Mouse (Mus musculus) C2C12 (cell line): ENCODE results near the gene Kcnd2. TPM values are rescaled to one million over a fixed set of nuclear protein-coding genes. Genes with fewer than 3 reads are reported as not detected.

Experiments
- H3K27me3 ChIP-seq: one replicate; pipeline ENCODE4 v1.6.1; 2011; ENCODE audit not compliant: control insufficient read depth, insufficient read depth, insufficient read length
- H3K36me3 ChIP-seq: one replicate; pipeline ENCODE4 v1.6.1; 2011; ENCODE audit not compliant: control insufficient read depth, insufficient read depth
- H3K4me3 ChIP-seq: one replicate; pipeline ENCODE4 v1.5.1; 2011; ENCODE audit warnings: mild to moderate bottlenecking, control low read depth; ENCODE audit not compliant: poor library complexity, insufficient read depth, severe bottlenecking
- H3K79me2 ChIP-seq: one replicate; pipeline ENCODE4 v1.6.1; 2011; ENCODE audit not compliant: control insufficient read depth, insufficient read depth
- H3K79me3 ChIP-seq: one replicate; pipeline ENCODE4 v1.6.1; 2011; ENCODE audit warnings: low read depth, control low read depth
- H3ac ChIP-seq: one replicate; pipeline ENCODE3; 2011; ENCODE audit warnings: low read depth; ENCODE audit not compliant: control insufficient read depth, insufficient read length
- CEBPB ChIP-seq: IDR thresholded peaks from one replicate; pipeline ENCODE4 v1.6.1; 2011; ENCODE audit warnings: low read depth, mild to moderate bottlenecking, control low read depth, moderate library complexity
- CTCF ChIP-seq: IDR thresholded peaks from one replicate; pipeline ENCODE4 v1.5.1; 2011; ENCODE audit not compliant: control insufficient read depth, insufficient read depth, insufficient read length
- FOSL1 ChIP-seq: IDR thresholded peaks from one replicate; pipeline ENCODE4 v1.8.0; 2011; ENCODE audit warnings: mild to moderate bottlenecking, low read length; ENCODE audit not compliant: poor library complexity, insufficient read depth, severe bottlenecking
- MAX ChIP-seq: IDR thresholded peaks from one replicate; pipeline ENCODE4 v1.6.1; 2011; ENCODE audit warnings: mild to moderate bottlenecking, control low read depth
- MYOD1 ChIP-seq: IDR thresholded peaks from one replicate; pipeline ENCODE4 v1.6.1; 2011; ENCODE audit warnings: low read depth; ENCODE audit not compliant: control insufficient read depth, insufficient read length
- MYOG ChIP-seq: IDR thresholded peaks from one replicate; pipeline ENCODE4 v1.6.1; 2011; ENCODE audit not compliant: control insufficient read depth, insufficient read length; ENCODE audit errors: extremely low read depth
- USF1 ChIP-seq: IDR thresholded peaks from one replicate; pipeline ENCODE4 v1.6.1; 2011; ENCODE audit warnings: low read depth, mild to moderate bottlenecking, control low read depth, moderate library complexity
- polyA plus RNA-seq: library from polyadenylated mRNA; unstranded; fragments of >200 nt; fragmentation: generic; extraction: Trizol; gene quantifications from one replicate; pipeline ENCODE4 v1.2.1, GENCODE M21; 2012; ENCODE audit warnings: missing spikeins

Kcnd2 gene
- polyA plus RNA-seq, 1 experiment, result not detected

DNA sequence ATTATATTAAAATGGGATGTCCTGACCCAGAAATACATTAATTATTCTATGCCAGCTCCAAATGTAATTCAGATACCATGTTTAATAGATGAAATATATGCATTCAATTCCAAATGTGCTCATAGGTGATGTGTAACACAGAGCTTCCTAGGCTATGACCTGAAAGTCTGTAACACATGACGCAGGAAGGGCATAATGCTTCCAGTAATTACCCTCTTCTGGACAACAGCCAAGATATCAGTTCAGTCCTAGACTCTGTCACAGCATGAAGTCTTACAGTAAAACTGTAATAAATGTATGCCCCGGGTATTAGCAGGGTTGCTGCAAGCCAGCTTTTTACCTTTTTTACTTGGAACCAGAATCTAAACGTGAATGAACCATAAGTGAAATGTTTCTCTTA lies 382.1 kb downstream of the Kcnd2 start:
- H3K27me3 ChIP-seq, result no peaks in the 10 kb centered on the region
- H3ac ChIP-seq, result no peak overlapping the region
- no peaks in the 10 kb centered on the region for H3K79me2 ChIP-seq
- no peak overlapping the region for H3K4me3 ChIP-seq
- no peaks in the 10 kb centered on the region for H3K79me3 ChIP-seq
- no peak for TF ChIP-seq CEBPB
- TF ChIP-seq FOSL1, result no peak
- TF ChIP-seq MYOG, result no peak
- TF ChIP-seq USF1, result no peak
- TF ChIP-seq MYOD1, result no peak
- no peak for TF ChIP-seq CTCF
- no peak for TF ChIP-seq MAX
- H3K36me3 ChIP-seq, result no peaks in the 10 kb centered on the region

DNA sequence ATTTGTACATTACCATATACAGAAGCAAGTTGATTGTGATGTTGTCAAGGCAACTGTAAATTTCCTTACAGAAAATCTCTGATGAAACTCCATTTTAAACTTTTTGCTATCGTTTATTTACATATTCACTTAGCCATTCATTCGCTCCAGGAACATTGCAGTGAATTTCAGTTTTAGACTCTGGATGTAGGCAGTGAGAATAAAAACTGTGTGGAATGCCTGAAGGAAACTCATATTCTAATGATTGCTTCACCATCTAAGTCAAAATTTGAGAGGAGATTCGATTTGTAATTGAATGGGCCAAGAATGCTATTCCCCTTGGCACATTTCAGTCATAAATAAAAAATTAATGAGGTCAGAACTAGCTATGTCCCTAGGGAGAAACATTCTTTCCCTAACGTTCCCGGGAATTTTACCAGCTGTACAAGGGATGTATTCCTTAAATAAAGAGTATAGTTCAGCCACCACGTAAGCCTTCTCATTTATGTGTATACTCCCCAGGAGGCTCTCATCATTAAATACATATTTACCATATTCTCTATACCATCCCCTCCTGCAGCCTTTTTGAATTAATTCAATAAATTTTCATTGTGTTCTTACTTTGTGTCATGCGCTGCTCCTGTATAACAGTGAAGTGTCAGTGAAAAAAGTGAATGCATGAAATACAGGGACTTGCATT lies 394.2 kb downstream of the Kcnd2 start:
- Histone ChIP-seq H3K27me3 (no peaks in the 10 kb centered on the region), H3K79me3 (no peaks in the 10 kb centered on the region), H3K79me2 (no peaks in the 10 kb centered on the region), H3K36me3 (no peaks in the 10 kb centered on the region), H3K4me3 (no peak overlapping the region), H3ac (no peak overlapping the region)
- TF ChIP-seq MYOD1, result no peak
- no peak for TF ChIP-seq USF1
- no peak for TF ChIP-seq CTCF
- TF ChIP-seq MAX, result no peak
- no peak for TF ChIP-seq FOSL1
- no peak for TF ChIP-seq CEBPB
- no peak for TF ChIP-seq MYOG

DNA sequence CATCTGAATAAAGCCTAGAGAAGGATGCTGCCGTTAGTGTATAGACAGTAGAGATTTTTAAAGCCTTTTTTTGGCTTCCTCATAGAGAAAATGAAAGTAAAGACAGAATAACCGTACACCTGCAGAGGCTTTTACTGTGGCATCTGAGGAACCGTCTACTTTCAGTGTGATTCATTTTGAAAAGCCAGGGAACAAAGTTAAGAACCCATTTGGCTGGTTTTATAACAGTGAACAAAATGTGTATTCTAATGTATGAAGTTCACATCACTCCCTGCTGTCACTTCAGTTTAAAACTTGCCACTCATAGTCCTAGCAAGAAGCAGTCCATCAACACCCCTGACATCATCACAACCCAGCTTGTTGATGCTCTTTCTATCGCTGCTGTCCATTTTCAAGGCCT lies 414.7 kb downstream of the Kcnd2 start:
- Histone ChIP-seq H3K4me3 (no peak overlapping the region), H3K27me3 (no peaks in the 10 kb centered on the region), H3ac (no peak overlapping the region), H3K79me3 (no peaks in the 10 kb centered on the region), H3K36me3 (no peaks in the 10 kb centered on the region), H3K79me2 (no peaks in the 10 kb centered on the region)
- no peak for TF ChIP-seq MYOG
- TF ChIP-seq CTCF, result no peak

DNA sequence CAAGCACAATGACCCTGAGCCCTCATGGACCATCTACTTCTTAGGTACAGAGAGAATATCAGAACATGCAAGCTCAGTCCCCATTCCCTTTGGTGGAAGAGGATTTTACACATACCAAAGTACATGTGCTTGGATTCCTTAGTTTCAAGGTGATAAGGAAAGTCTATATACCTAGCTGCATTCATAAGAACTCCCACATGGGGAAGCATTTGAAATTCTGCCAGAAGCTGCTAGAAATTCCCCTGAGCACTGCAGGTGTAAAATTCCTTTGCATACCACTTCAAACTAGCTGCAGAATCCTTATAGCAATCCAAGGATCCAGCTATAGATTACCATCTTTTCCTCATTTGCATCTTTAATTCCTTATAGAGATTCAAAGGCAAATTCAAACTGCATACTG lies 440.4 kb downstream of the Kcnd2 start:
- TF ChIP-seq CTCF (no peak), MAX (no peak), MYOD1 (no peak)
- Histone ChIP-seq H3K27me3 (no peaks in the 10 kb centered on the region), H3K36me3 (no peaks in the 10 kb centered on the region), H3K4me3 (no peak overlapping the region), H3ac (no peak overlapping the region), H3K79me3 (no peaks in the 10 kb centered on the region), H3K79me2 (no peaks in the 10 kb centered on the region)

DNA sequence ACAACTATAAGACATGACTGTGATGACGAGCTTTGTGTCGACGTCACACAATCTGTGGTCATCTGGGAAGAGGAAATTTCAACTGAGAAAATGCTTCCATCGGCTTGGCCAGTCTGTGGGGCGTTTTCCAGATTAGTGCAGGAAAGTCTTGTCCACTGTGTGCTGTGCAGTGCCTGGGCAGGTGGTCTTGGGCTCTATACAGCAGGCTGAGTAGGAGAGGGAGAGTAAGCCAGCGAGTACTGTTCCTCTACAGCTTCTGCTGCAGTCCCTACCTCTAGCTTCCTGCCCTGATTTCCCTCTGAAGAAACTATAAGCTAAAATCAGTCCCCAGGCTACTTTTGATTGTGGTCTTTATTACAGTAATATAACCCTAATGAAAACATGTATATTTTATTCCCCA lies 448.8 kb downstream of the Kcnd2 start:
- H3K4me3 ChIP-seq, result no peak overlapping the region
- no peak for TF ChIP-seq MYOD1
- no peak for TF ChIP-seq USF1
- no peak for TF ChIP-seq CEBPB
- TF ChIP-seq FOSL1, result no peak
- no peak for TF ChIP-seq MYOG
- no peak overlapping the region for H3ac ChIP-seq
- H3K79me2 ChIP-seq, result no peaks in the 10 kb centered on the region
- no peaks in the 10 kb centered on the region for H3K79me3 ChIP-seq
- H3K27me3 ChIP-seq, result no peaks in the 10 kb centered on the region
- no peaks in the 10 kb centered on the region for H3K36me3 ChIP-seq

DNA sequence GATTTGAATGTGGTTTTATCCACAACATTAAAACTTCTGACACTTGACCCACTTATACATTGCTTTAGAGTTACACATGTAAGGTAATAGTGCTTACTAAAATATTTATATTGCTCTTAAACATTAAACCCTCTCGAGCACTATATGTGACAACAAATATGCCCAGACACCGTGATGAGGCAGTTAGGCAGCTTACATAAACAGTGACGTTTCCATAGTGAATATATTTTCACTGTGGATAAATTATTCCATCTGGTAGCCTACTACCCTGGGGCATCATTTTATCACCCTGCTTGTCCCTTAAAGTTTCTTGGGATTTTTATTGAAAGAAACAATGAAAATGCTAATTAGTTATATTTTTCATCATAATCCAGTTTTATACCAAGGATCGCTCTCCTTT lies 449.3 kb downstream of the Kcnd2 start:
- no peaks in the 10 kb centered on the region for H3K36me3 ChIP-seq
- TF ChIP-seq USF1, result no peak
- TF ChIP-seq MYOG, result no peak
- TF ChIP-seq CEBPB, result no peak
- H3K27me3 ChIP-seq, result no peaks in the 10 kb centered on the region
- H3K79me2 ChIP-seq, result no peaks in the 10 kb centered on the region
- no peak overlapping the region for H3ac ChIP-seq
- no peaks in the 10 kb centered on the region for H3K79me3 ChIP-seq
- H3K4me3 ChIP-seq, result no peak overlapping the region
